Mouse (Mus musculus): ENCODE data around the gene Pnliprp1.

GRCm38 (mm10) chr19:58696235-58696634, 32.5 kb upstream of the Pnliprp1 start:
- TF ChIP-seq GATA1 (IDR thresholded peaks at IDR 0.05; ENCODE audit: borderline replicate concordance, low read length) (no peak), FLI1 (IDR thresholded peaks at IDR 0.05; ENCODE audit: low read length) (no peak)

Data from megakaryocyte, embryonic 14.5 days (primary cell).